Mouse (Mus musculus) kidney, postnatal 36 days (tissue): ENCODE results near the gene Sun3.

ENCODE experiments used
- DNase-seq, 2 experiments: peaks; one replicate each; pipeline ENCODE4 v3.0.0; 2021 to 2022; ENCODE audit warnings: mixed read lengths in 2 of 2

The Sun3 gene

GRCm38 (mm10) chr11:9048703-9049060 is at the start of gene Sun3:
Sun3 (minus strand) TSS chr11:9048991.
- DNase-seq, result peak; percentile 71 to 79

GRCm38 (mm10) chr11:9076444-9076843 is 27.7 kb upstream of the Sun3 start:
- DNase-seq, result no peak

- no peak for DNase-seq
Measured at GRCm38 (mm10) chr11:9060484-9060883, 11.7 kb upstream of the Sun3 start.

DNA sequence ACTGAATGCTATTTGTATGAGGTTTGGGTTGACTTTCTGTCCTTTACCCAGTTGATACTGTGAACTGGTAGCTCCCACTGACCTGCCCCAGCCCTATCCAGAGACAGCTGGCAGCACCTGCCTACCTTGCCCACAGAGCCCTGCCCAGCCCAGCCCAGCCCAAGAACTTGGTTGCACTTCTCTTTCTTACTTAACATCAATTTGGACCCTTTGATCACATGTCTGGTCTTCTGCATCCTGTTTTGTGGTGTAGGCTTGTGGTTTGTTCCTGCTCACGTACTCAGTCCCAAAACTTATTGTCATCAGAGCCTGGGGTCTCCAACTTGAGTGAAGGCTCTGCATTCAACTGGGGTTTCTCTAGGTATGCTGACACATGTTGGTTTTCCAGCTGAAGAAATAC is 11.2 kb upstream of the Sun3 start:
- no peak for DNase-seq

- no peak for DNase-seq
Measured at GRCm38 (mm10) chr11:9057711-9058110, 8.9 kb upstream of the Sun3 start.

GRCm38 (mm10) chr11:9056937-9057336 is 8.1 kb upstream of the Sun3 start:
- DNase-seq, result no peak

GRCm38 (mm10) chr11:9051895-9052294 is 3.1 kb upstream of the Sun3 start:
- no peak for DNase-seq

DNA sequence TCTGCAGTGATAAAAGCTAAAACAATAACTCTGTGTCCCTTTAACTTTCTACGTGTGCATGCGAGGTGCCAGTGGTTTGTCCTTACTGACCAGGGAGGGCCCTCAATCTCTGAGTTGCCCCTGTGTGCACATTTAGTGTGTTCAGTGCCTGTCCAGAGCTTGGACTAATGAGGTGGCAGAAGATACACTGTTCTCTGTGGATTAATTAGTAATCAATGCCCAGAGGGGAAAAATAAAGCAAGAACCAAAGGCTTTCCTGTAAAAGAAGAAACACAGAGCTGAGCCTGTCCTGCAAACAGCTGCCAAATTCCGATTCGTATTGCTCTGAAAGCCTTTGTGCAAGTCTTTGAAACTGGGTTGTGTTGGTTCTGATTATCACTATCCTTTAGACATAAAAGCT is 1.4 kb upstream of the Sun3 start:
- DNase-seq, result peak; percentile 45

- peak; percentile 95 to 96 for DNase-seq
Measured at GRCm38 (mm10) chr11:9048011-9048702, 634 bp downstream of the Sun3 start, which contains the start of gene Gm11992. Gm11992 (plus strand) TSS chr11:9048594.

- peak; percentile 38 to 63 for DNase-seq
Measured at GRCm38 (mm10) chr11:9047044-9047443, 1.7 kb downstream of the Sun3 start.

DNA sequence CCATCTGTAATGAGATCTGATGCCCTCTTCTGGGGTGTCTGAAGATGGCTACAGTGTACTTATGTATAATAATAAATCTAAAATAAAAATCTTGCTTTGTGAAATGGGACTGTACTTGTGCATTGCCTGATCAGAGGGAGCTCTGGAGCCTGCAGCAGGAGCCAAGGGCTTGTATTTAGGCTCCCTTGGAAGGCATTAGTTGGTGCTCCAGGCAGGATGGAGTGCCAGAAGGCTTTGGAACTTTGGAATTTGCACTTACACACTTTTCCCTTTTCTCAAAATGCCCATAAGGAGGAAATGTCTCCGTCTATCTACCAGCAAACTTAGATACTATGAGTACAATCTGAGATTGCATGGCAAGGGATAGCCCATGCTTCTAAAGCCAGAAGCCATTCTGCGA is 2.2 kb downstream of the Sun3 start:
- peak; percentile 19 to 22 for DNase-seq

- DNase-seq, result no peak
Measured at GRCm38 (mm10) chr11:9031530-9031929, 17.3 kb downstream of the Sun3 start.

DNA sequence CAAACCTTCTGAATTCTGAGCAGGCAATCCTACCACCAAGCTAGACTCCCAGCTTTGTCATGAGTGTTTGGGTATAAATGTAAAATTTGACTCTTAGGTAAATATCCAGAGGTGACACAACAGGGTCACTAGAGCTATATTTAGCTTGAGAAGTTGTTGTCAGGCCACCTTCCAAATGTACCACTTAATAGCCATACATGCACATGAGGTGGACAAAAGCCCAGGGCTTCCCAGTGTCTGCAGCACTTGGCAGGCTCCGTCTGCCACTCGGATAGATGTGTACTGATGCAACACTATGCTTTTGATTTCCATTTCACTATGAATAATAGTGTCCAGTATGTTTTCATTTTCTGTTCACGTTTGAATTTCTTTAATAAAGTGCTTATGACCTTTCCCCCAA is 23.6 kb downstream of the Sun3 start:
- DNase-seq, result no peak

- DNase-seq, result no peak
Measured at GRCm38 (mm10) chr11:9024782-9025181, 24.0 kb downstream of the Sun3 start.

- DNase-seq, result no peak
Measured at GRCm38 (mm10) chr11:9020207-9020606, 28.6 kb downstream of the Sun3 start.

DNA sequence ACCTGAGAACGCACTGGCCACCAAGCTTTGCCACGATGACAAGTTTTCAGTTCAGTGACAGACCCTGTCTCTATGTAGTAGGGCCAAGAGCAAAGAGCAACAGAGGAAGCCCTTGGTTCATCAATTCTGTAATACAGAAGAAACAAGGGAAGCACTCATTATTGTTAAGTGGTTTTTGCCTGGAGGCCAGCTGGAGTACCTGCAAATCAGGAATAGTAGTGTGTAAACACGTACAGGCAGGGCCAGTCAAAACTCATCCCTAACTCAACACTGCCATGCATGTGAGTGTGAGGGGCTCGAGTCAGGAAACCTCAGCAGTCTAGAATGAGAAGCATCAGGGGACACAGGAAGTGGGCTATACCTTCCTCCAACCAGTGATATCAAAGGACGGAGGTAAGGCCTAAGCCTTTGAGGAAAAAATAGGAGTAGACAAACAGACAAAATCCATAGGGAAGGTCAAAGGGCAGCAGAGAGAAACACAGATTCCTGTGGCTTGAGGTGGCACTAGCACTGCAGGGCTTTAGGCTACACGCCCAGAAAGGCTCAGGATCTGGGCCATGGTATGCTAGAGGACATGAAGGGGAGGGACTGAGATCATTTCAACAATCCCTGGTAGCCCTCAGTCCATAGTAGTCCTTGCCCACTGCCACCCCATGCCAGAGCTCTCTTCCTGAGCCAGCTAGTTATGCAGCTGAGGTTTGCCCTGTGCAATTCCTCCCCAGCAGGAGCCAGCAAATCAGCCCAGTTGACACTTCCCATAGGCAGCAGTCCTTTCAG is 30.1 kb downstream of the Sun3 start:
- no peak for DNase-seq

GRCm38 (mm10) chr11:9014740-9015139 is 34.1 kb downstream of the Sun3 start:
- DNase-seq, result no peak

DNA sequence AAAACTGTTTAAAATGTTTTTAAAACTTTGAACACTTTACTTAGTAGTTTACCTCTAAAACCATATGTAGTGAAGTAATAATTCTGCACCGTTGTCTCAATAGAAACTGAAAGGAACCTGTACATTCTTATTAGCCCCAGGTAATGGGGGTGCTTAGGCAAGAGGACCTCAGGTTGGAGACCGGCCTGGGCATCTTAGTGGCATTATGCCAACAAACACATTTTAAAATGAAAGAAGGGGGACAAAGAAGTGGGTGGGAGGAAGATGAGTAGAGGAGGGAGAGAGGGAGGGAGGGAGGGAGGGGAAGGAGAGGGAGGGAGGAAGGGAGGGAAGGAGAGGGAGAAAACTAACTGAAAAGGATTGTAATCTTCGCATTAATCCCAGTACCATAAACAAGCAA is 37.4 kb downstream of the Sun3 start:
- peak; percentile 8 to 13 for DNase-seq

DNA sequence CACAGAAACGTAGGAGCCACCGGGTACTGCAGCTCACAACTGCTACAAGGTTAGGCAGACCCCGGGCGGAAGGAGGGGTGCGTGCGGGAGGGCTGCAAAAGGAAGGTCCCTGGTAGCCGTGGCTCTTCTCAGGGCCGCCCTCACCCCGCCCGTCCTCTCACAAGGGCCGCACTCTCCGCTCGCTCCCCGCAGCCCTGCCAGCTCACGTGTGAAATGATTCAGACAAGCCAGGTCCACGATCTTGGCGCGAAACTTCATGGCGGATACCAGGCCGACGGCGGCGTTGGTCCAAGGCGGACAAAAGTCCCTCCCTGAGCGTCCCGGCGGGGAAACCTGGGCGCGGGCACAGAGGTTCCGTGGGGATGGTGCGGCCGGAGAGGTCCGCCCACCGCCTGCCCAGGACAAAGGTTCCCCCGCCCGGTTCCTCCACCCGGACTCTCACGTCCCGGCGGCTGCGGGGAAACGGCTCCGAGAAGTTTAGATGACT is 37.9 kb downstream of the Sun3 start, which contains the start of gene Hus1:
Gene Hus1, minus strand, starts transcription at position 339 of the 487 bp plus-strand sequence.
- peak; percentile 91 to 94 for DNase-seq

DNA sequence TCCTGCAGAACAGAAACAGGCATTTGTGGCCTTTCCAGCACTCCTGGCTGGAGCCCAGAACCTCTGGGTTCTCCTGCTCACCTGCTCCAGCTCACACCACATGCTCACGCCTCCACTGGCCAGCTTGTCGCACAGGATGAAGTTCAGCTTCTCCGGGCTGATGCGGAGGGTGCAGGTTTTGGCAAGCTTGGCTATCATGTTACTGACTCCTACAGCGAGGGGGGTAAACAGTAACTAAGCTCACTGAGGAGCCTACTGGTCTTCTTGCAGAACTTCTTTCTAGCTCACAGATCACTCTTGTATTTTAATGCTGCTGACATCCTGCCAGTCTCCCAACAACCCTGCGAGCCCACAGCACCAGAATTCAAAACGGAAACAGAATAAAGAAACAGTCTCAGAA is 38.4 kb downstream of the Sun3 start:
- peak; percentile 84 to 89 for DNase-seq

GRCm38 (mm10) chr11:9008761-9009160 is 40.0 kb downstream of the Sun3 start:
- peak in 1 of 2 experiments; percentile 32 for DNase-seq

DNA sequence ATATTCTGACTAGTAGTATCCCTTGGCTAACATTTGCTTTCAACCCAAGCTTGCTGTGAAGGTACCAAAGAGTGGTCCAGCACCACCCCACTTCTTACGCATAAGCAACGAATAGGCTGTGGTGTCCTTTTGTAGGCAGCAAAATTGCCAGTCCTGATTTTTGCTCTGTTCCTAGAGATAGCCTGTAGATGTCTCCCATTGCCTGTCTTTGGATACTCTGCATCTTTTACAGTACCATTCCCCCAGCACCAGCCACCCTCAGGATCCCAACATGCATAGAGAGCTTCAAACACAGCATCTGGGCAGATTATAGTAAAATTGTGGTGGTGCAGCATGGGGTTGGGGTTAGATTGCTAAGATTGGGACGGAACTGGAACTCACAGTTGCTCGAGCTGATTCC is 60.7 kb downstream of the Sun3 start:
- DNase-seq, result no peak

GRCm38 (mm10) chr11:8986058-8986457 is 62.7 kb downstream of the Sun3 start:
- peak; percentile 61 to 77 for DNase-seq

GRCm38 (mm10) chr11:8983237-8983861 is 65.4 kb downstream of the Sun3 start:
- DNase-seq, result peak; percentile 75 to 93
